Mouse (Mus musculus): ENCODE results near the gene Lrig1.

DNA sequence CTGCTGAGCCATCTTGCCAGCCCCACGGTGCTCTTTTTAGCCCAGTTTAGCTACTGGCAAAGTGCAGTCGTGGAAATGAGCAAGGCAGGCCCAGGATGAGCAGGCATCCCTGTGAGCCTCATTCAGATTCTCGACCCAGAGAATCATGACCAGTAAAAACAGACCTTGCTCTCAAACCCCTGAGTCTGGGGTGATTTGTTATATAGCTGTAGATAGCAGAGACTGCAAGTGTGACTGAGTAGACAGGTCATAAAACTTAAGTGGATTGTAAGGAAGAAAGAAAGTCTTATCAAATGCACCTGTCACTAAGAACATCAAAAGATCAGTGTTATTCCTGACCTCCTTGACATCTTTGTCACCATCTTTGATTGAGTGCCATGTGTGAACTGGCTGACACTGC, 9.9 kb upstream of the Lrig1 start:
- no peak for TF ChIP-seq CTCF (IDR thresholded peaks at IDR 0.05)
- TF ChIP-seq EP300 (IDR thresholded peaks at IDR 0.05; ENCODE audit: insufficient read depth, low read depth, low read length), result no peak
